Mouse (Mus musculus) intestine, embryonic 15.5 days (tissue): ENCODE measurements around the gene Cox6b1. TPM values are rescaled to one million over a fixed set of nuclear protein-coding genes. Genes with fewer than 3 reads are reported as not detected.

Experiments
- ATAC-seq: fragments of 200-750 bp; cut with Nextera tagmentation; 2 replicates; pipeline ENCODE4 v1.8.0; 2017; ENCODE audit warnings: moderate TSS enrichment, moderate library complexity
- H3K27ac ChIP-seq: fragments of 300-500 bp; sonication (generic); 2 replicates; pipeline ENCODE4 v1.5.1; 2015; ENCODE audit warnings: mild to moderate bottlenecking, inconsistent platforms
- H3K27me3 ChIP-seq: fragments of 300-500 bp; sonication (generic); replicated peaks from 2 replicates; pipeline ENCODE4 v1.6.1; 2015; ENCODE audit warnings: inconsistent platforms
- H3K36me3 ChIP-seq: fragments of 300-500 bp; sonication (generic); 2 replicates; pipeline ENCODE4 v1.6.1; 2015; ENCODE audit warnings: inconsistent platforms
- H3K4me1 ChIP-seq: fragments of 300-500 bp; sonication (generic); replicated peaks from 2 replicates; pipeline ENCODE4 v1.6.1; 2015; ENCODE audit warnings: inconsistent platforms
- H3K4me2 ChIP-seq: fragments of 300-500 bp; sonication (generic); replicated peaks from 2 replicates; pipeline ENCODE4 v1.6.1; 2015; ENCODE audit warnings: mild to moderate bottlenecking, inconsistent platforms
- H3K4me3 ChIP-seq: fragments of 300-500 bp; sonication (generic); replicated peaks from 2 replicates; pipeline ENCODE4 v1.5.1; 2015; ENCODE audit warnings: inconsistent platforms
- H3K9ac ChIP-seq: fragments of 300-500 bp; sonication (generic); 2 replicates; pipeline ENCODE4 v1.6.1; 2015; ENCODE audit warnings: inconsistent platforms
- H3K9me3 ChIP-seq: fragments of 300-500 bp; sonication (generic); 2 replicates; pipeline ENCODE4 v1.6.1; 2016; ENCODE audit warnings: inconsistent platforms
- WGBS: fragments of 180-500 bp; shearing (Covaris S2); methylation state at CpG from one replicate; pipeline ENCODE4 v1.1.7; 2015; 5-methylcytosine and 5-hydroxymethylcytosine counted together
- polyA plus RNA-seq: library from polyadenylated mRNA; unstranded; fragments of >200 nt; fragmentation: Nextera tagmentation; extraction: Ambion mirVana; gene quantifications from 2 replicates; pipeline ENCODE4 v1.2.1, GENCODE M21; 2015

Cox6b1 gene
- polyA plus RNA-seq, 1 experiment from 2014 or later, result 1,191 TPM

- peak overlapping the region; percentile 48 for H3K9ac ChIP-seq
- H3K9me3 ChIP-seq, result no peaks in the 10 kb centered on the region
- ATAC-seq, result peak; percentile 77
- H3K4me3 ChIP-seq, result peak overlapping the region; percentile 97
- H3K4me1 ChIP-seq, result peaks cover 37% of the 10 kb centered on the region
- no peaks in the 10 kb centered on the region for H3K27me3 ChIP-seq
- peak overlapping the region; percentile 80 for H3K4me2 ChIP-seq
- peak overlapping the region; percentile 88 for H3K27ac ChIP-seq
- H3K36me3 ChIP-seq, result peaks cover 18% of the 10 kb centered on the region
- 20% methylated on average over 40 of the region's 40 CpGs for WGBS
Measured at GRCm38 (mm10) chr7:30589435-30590301, 36.3 kb downstream of the Cox6b1 start.

DNA sequence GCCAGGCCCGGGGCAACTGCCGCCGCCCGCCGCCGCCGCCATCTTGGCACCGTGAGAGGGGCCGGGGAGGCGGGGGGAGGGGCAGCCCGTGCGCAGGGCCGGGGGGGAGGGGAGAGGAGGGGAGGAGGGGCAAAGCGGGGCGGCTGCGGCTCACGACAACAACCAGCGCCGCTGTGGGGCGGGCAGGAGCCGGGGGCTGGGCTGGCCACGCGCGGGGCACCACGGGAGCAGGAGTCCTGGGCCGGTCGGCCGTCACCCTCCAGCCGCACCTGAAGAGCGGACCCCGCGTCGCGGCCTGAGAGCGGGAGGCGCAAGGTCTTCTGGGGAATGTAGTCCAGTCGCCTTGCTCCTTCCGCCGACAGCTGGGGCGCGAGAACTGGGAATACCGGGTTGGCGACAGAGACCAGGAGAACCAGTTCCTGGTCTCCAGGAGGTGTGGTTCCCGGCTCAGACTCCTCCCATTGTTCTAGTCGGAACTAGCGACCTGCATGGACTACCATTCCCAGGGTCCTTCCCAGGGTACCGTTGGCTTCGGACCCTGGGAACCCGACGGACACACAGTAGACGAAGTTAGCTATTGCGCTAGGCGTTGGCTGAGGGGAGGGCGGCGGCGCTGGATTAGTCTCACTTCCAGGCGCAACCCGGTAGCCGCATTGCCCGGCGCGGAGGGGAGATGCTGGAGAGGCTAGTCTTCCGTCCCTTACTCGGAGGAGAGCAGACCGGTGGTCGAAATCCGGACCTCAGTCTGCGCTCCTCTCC lies 37.1 kb downstream of the Cox6b1 start, which contains the start of gene Kmt2b:
Gene Kmt2b (minus strand): TSS at position 51 of the 759 bp plus-strand sequence.
- H3K36me3 ChIP-seq, result peaks cover 22% of the 10 kb centered on the region
- H3K4me2 ChIP-seq, result peak within 1 kb of the TSS; percentile 88
- peak; percentile 96 for ATAC-seq
- peak within 1 kb of the TSS; percentile 98 for H3K9ac ChIP-seq
- H3K4me1 ChIP-seq, result peaks cover 33% of the 10 kb centered on the region
- WGBS, result under 1% methylated on average over 53 of the region's 68 CpGs
- H3K9me3 ChIP-seq, result no peaks in the 10 kb centered on the region
- peak within 1 kb of the TSS; percentile 88 for H3K27ac ChIP-seq
- no peaks in the 10 kb centered on the region for H3K27me3 ChIP-seq
- peak within 1 kb of the TSS; percentile 97 for H3K4me3 ChIP-seq

DNA sequence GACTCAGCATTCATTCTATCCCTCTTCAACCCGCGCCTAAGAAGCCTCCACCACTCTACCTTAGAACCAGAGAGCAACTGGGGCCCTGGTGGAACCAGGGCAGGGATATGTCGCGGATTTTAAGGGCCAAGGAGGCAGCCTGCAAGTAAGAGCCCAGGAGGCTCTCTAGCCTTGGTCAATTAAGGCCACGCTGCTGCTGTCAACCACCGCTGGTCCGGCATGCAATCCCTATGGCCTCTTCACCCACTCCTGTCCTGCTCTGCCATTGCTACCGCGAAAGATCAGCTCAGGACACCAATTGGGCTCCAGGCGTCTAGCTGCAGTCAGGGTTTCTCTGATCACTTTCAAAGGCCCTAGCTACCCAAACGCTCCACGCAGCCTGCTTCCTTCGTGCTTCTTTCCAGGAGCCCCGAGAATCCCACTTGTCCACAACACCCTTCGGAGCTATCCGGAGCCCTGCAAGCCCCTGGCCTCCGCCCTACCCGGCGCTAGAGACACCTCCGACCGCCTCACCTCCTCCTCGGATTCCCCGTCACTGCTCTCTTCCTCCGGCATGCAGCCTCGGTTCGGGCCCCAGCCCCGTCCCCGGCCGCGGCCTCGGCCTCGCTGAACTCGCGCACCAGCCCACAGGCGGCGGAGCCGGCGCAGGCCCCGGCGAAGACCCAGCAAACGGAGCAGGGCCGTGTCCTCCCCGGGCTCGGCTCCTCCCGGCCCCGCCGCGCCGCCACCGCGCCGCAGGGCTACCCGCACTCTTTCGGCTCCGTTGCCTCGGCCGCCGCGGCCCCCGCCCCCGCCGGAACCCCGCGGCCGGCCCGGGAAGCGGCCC lies 37.9 kb downstream of the Cox6b1 start:
- under 1% methylated on average over 57 of the region's 67 CpGs for whole genome bisulfite sequencing
- H3K4me1 ChIP-seq, result peaks cover 30% of the 10 kb centered on the region

DNA sequence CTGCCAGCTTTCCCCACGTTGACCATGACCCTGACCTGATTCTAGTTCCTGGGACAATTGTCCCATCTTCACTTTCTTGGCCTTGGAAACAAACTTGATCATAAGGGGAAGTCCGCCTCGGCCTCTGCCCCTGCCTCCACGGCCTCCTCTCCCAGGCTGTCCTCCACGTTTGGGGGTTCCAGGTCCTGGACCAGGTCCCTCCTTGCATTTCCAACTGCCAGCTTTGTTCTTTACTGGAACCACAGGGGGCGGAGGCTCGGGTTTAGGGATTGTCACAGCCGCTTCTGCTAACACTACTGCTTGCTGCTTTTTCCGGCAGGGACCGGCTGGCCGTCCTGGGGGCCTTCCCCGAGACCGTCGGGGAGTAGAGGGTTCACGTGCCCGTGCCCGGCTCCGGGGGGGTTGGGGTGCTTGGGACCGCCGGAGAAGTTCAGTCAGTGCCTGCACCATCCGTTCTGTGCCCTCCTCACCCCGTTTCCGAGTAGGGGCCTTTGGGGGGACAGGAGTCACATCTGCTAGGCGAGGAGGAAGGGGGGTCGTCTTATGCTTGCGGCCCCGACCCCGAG lies 39.4 kb downstream of the Cox6b1 start:
- H3K36me3 ChIP-seq, result peaks cover 36% of the 10 kb centered on the region
- 91% methylated on average over 28 of the region's 28 CpGs for WGBS
- H3K27ac ChIP-seq, result no peak overlapping the region
- H3K4me2 ChIP-seq, result peak overlapping the region; percentile 88; the same call in 1 of the 2 replicates
- no peaks in the 10 kb centered on the region for H3K9me3 ChIP-seq
- 0 out of 2 replicates have a peak overlapping the region, but pooled peaks have one; percentile 98 for H3K9ac ChIP-seq
- peak overlapping the region; percentile 97; the same call in 1 of the 2 replicates for H3K4me3 ChIP-seq
- H3K4me1 ChIP-seq, result peaks cover 24% of the 10 kb centered on the region
- no peak for ATAC-seq
- no peaks in the 10 kb centered on the region for H3K27me3 ChIP-seq

More for the DNA sequence above, 37.9 kb downstream of the Cox6b1 start:
- no peaks in the 10 kb centered on the region for H3K9me3 ChIP-seq
- no peaks in the 10 kb centered on the region for H3K27me3 ChIP-seq
- H3K36me3 ChIP-seq, result peaks cover 22% of the 10 kb centered on the region
- ATAC-seq, result peak; percentile 29
- peak overlapping the region; percentile 88 for H3K27ac ChIP-seq
- peak overlapping the region; percentile 97 for H3K4me3 ChIP-seq
- H3K9ac ChIP-seq, result peak overlapping the region; percentile 98
- peak overlapping the region; percentile 88 for H3K4me2 ChIP-seq

- 96% methylated on average over 7 of the region's 7 CpGs for WGBS
- no peak overlapping the region for H3K27ac ChIP-seq
Measured at GRCm38 (mm10) chr7:30585170-30585569, 40.8 kb downstream of the Cox6b1 start.

DNA sequence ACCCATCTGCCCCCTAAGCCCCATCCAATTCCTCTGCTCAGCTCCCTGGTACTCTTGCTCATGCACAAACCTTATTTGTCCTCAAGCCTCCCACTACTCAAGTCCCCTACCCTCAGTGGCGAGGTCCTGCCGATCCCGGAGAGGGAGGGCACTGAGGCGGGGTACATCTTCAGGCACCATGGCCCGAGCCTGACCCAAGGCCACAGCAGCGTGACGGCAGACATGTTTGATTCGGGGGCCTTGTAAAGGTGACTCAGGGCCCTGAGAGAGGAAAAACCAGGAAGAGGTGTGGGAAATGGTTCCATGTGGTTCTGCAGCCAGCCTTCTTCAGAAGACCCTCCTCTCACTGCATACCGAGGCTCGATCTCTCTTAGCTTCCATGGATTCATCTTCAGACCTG lies 41.6 kb downstream of the Cox6b1 start:
- WGBS, result 94% methylated on average over 10 of the region's 10 CpGs

More at GRCm38 (mm10) chr7:30585170-30585569, 40.8 kb downstream of the Cox6b1 start:
- Histone ChIP-seq H3K9me3 (no peaks in the 10 kb centered on the region), H3K9ac (no peak overlapping the region), H3K4me3 (no peak overlapping the region), H3K36me3 (peaks cover 43% of the 10 kb centered on the region), H3K4me2 (no peak overlapping the region), H3K27me3 (no peaks in the 10 kb centered on the region), H3K4me1 (peaks cover 20% of the 10 kb centered on the region)
- ATAC-seq, result no peak

DNA sequence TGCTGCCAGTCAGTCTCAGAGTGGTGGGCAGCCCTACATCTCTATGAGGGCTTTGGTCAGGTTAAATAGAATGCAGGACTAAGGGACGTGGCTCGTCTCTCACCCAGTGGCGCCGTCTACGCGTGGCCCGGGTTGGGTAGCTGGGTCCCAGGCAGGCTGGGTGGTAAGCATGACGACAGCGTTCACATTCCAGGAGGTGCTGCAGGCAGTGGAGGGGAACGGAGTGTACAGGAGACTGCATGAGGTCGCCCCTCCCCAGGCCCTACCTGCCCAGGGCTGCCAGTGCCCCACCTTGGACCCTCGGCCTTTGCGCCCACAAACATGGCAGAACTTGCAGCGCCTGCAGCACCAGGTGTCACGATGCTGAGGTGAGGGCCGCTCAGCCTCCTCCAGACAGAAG lies 44.4 kb downstream of the Cox6b1 start:
- Histone ChIP-seq H3K9me3 (no peaks in the 10 kb centered on the region), H3K4me2 (no peak overlapping the region), H3K4me1 (peaks cover 2% of the 10 kb centered on the region; the same call in 1 of the 2 replicates), H3K4me3 (no peak overlapping the region), H3K27ac (no peak overlapping the region), H3K9ac (no peak overlapping the region), H3K36me3 (peaks cover 75% of the 10 kb centered on the region), H3K27me3 (no peaks in the 10 kb centered on the region)
- WGBS, result 96% methylated on average over 16 of the region's 16 CpGs
- no peak for ATAC-seq

More for the DNA sequence above, 41.6 kb downstream of the Cox6b1 start:
- Histone ChIP-seq H3K4me1 (peaks cover 14% of the 10 kb centered on the region; the same call in 1 of the 2 replicates), H3K9ac (no peak overlapping the region), H3K9me3 (no peaks in the 10 kb centered on the region), H3K27ac (no peak overlapping the region), H3K36me3 (peaks cover 51% of the 10 kb centered on the region), H3K4me3 (no peak overlapping the region), H3K27me3 (no peaks in the 10 kb centered on the region), H3K4me2 (no peak overlapping the region)
- no peak for ATAC-seq

DNA sequence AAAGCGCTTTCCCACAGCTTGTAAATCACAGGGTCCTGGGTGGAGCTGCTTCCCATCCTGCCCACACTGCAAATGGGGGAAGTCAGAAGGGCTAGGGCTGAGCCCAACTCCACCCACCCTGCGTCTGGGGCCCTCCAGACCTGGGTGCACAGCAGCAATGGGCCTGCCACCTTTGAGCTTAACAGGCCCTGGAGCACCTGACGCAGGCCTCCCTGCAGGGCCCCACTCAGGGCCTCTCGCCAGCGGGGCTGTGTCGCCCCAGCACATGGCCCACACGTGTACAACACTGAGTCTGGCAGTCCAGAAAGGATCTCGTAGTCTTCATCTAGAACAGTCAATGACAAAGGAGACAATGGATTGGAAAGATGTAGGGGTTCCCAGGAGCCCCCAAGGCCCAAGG lies 46.0 kb downstream of the Cox6b1 start:
- H3K4me1 ChIP-seq, result no peaks in the 10 kb centered on the region
- ATAC-seq, result peak; percentile 81
- no peak overlapping the region for H3K27ac ChIP-seq
- no peak overlapping the region for H3K4me2 ChIP-seq
- no peak overlapping the region for H3K9ac ChIP-seq
- H3K27me3 ChIP-seq, result no peaks in the 10 kb centered on the region
- peaks cover 78% of the 10 kb centered on the region for H3K36me3 ChIP-seq
- no peak overlapping the region for H3K4me3 ChIP-seq
- no peaks in the 10 kb centered on the region for H3K9me3 ChIP-seq
- WGBS, result 83% methylated on average over 8 of the region's 8 CpGs

DNA sequence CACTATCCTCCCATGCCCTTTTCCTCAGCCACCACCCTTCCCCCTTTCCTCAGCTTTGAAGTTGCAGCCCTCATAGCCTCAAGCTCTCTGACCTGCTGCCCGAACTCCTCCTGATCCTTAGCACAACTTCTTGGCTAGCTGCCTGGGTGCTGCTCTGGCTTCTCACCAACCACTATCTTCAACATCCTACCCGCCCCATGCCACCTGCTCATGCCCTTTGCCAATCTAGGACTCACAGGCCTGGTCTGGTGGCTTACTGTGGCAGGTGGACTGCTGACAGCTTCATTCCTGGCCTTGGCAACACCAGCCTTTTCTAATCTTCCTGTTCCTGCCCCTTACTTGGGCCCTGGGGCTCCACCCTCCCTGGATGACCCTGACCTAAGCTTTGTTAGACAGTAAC lies 53.0 kb downstream of the Cox6b1 start:
- Histone ChIP-seq H3K4me3 (no peak overlapping the region), H3K4me1 (no peaks in the 10 kb centered on the region), H3K4me2 (no peak overlapping the region), H3K36me3 (peaks cover 87% of the 10 kb centered on the region), H3K27me3 (no peaks in the 10 kb centered on the region), H3K9me3 (no peaks in the 10 kb centered on the region), H3K9ac (no peak overlapping the region), H3K27ac (no peak overlapping the region)
- WGBS, result 78% methylated on average over 2 of the region's 2 CpGs
- ATAC-seq, result no peak

- H3K4me1 ChIP-seq, result no peaks in the 10 kb centered on the region
- 85% methylated on average over 5 of the region's 5 CpGs for WGBS
- no peak for ATAC-seq
- no peak overlapping the region for H3K9ac ChIP-seq
- H3K4me2 ChIP-seq, result no peak overlapping the region
- H3K27ac ChIP-seq, result no peak overlapping the region
- H3K36me3 ChIP-seq, result peaks cover 81% of the 10 kb centered on the region
- no peaks in the 10 kb centered on the region for H3K27me3 ChIP-seq
- no peak overlapping the region for H3K4me3 ChIP-seq
- no peaks in the 10 kb centered on the region for H3K9me3 ChIP-seq
Measured at GRCm38 (mm10) chr7:30572389-30572788, 53.6 kb downstream of the Cox6b1 start.

DNA sequence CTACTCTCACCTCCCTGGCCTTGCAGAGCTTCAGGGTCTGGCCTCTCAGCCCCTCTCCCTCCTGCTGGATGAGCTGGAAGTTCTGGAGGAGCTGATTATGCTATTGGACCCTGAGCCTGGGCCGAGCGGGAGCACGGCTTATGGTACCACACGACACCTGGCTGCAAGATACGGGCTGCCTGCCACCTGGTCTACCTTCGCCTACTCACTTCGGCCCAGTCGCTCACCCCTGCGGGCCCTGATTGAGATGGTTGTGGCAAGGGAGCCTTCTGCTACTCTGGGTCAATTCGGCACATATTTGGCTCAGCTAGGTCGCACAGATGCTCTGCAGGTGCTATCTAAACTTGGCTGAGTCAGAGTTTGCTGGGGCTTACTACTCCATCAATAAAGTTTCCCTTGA lies 58.4 kb downstream of the Cox6b1 start:
- H3K27ac ChIP-seq, result no peak overlapping the region
- H3K36me3 ChIP-seq, result peaks cover 53% of the 10 kb centered on the region
- H3K4me3 ChIP-seq, result no peak overlapping the region
- WGBS, result 86% methylated on average over 11 of the region's 11 CpGs
- H3K4me2 ChIP-seq, result no peak overlapping the region
- H3K9ac ChIP-seq, result no peak overlapping the region
- no peaks in the 10 kb centered on the region for H3K9me3 ChIP-seq
- H3K27me3 ChIP-seq, result no peaks in the 10 kb centered on the region
- ATAC-seq, result no peak
- peaks cover 9% of the 10 kb centered on the region; the same call in 1 of the 2 replicates for H3K4me1 ChIP-seq
